Mouse (Mus musculus) gastrocnemius, adult 18-20 months (tissue): ENCODE data around the gene Zfp282. TPM values are rescaled to one million over a fixed set of nuclear protein-coding genes. Genes with fewer than 3 reads are reported as not detected.

ENCODE experiments used
- DNase-seq: peaks from one replicate; pipeline ENCODE4 v3.0.0; 2021; ENCODE audit warnings: low spot score
- total RNA-seq, 2 experiments: library from RNA; stranded (reverse); gene quantifications; 2 replicates each; pipeline ENCODE4 v1.2.3; 2021

The Zfp282 gene
- total RNA-seq, 2 experiments from 2014 or later, result 5.3 to 5.9 TPM

GRCm38 (mm10) chr6:47888812-47889383 is 11.9 kb downstream of the Zfp282 start:
- DNase-seq, result no peak

- no peak for DNase-seq
These were observed 22.4 kb downstream of the Zfp282 start for GRCm38 (mm10) chr6:47899416-47899815.

- peak; percentile 43 for DNase-seq
These were observed 26.6 kb downstream of the Zfp282 start for GRCm38 (mm10) chr6:47903587-47903986.

GRCm38 (mm10) chr6:47904361-47904760 is 27.4 kb downstream of the Zfp282 start:
- no peak for DNase-seq

GRCm38 (mm10) chr6:47904917-47905695 is 28.1 kb downstream of the Zfp282 start:
- DNase-seq, result no peak

- DNase-seq, result no peak
These were observed 29.3 kb downstream of the Zfp282 start for GRCm38 (mm10) chr6:47906326-47906725.

GRCm38 (mm10) chr6:47909007-47909406 is 32.0 kb downstream of the Zfp282 start:
- DNase-seq, result no peak

GRCm38 (mm10) chr6:47911650-47912049 is 34.6 kb downstream of the Zfp282 start:
- no peak for DNase-seq

- DNase-seq, result no peak
These were observed 36.0 kb downstream of the Zfp282 start for GRCm38 (mm10) chr6:47912991-47913390.

GRCm38 (mm10) chr6:47917051-47917450 is 40.0 kb downstream of the Zfp282 start:
- no peak for DNase-seq

- no peak for DNase-seq
These were observed 41.8 kb downstream of the Zfp282 start for GRCm38 (mm10) chr6:47918768-47919274.

GRCm38 (mm10) chr6:47919646-47920446 is 42.8 kb downstream of the Zfp282 start:
- DNase-seq, result no peak

GRCm38 (mm10) chr6:47920447-47921340 is 43.7 kb downstream of the Zfp282 start, which contains the start of gene Zfp212:
Zfp212 (plus strand) TSS chr6:47920476.
- peak; percentile 83 for DNase-seq

- DNase-seq, result no peak
These were observed 65.5 kb downstream of the Zfp282 start for GRCm38 (mm10) chr6:47942461-47942860.

GRCm38 (mm10) chr6:47943021-47943691 is 66.2 kb downstream of the Zfp282 start:
- peak; percentile 72 for DNase-seq

- no peak for DNase-seq
These were observed 66.7 kb downstream of the Zfp282 start for GRCm38 (mm10) chr6:47943721-47944120.

GRCm38 (mm10) chr6:47947388-47947787 is 70.4 kb downstream of the Zfp282 start:
- no peak for DNase-seq

GRCm38 (mm10) chr6:47953191-47953726 is 76.3 kb downstream of the Zfp282 start, which contains the start of gene Zfp956:
Zfp956 (plus strand) TSS chr6:47953390.
- peak; percentile 97 for DNase-seq

- no peak for DNase-seq
These were observed 77.4 kb downstream of the Zfp282 start for GRCm38 (mm10) chr6:47954425-47954824.

- DNase-seq, result peak; percentile 36
These were observed 80.8 kb downstream of the Zfp282 start for GRCm38 (mm10) chr6:47957816-47958215.
